Mouse (Mus musculus) heart, postnatal 4 days (tissue): ENCODE measurements around the gene Bicd2. TPM values are rescaled to one million over a fixed set of nuclear protein-coding genes. Genes with fewer than 3 reads are reported as not detected.

Experiments
- DNase-seq: peaks from one replicate; pipeline ENCODE4 v3.0.0; 2021
- total RNA-seq, 2 experiments: library from RNA; stranded (reverse); gene quantifications; 2 replicates each; pipeline ENCODE4 v1.2.3; 2021

Gene Bicd2
- total RNA-seq, 2 experiments from 2014 or later = 80.9 to 84.3 TPM

GRCm38 (mm10) chr13:49326246-49327206 is 14.9 kb upstream of the Bicd2 start:
- DNase-seq = peak; percentile 62

GRCm38 (mm10) chr13:49328101-49328500 is 13.3 kb upstream of the Bicd2 start:
- DNase-seq = no peak

GRCm38 (mm10) chr13:49333250-49333649 is 8.1 kb upstream of the Bicd2 start:
- DNase-seq = no peak

GRCm38 (mm10) chr13:49335077-49335982 is 6.1 kb upstream of the Bicd2 start:
- no peak for DNase-seq

- DNase-seq = peak; percentile 81
Measured at GRCm38 (mm10) chr13:49338893-49339546, 2.4 kb upstream of the Bicd2 start.

GRCm38 (mm10) chr13:49341831-49342722 is 692 bp downstream of the Bicd2 start:
- no peak for DNase-seq

- DNase-seq = no peak
Measured at GRCm38 (mm10) chr13:49342723-49343100, 1.3 kb downstream of the Bicd2 start.

- DNase-seq = no peak
Measured at GRCm38 (mm10) chr13:49344567-49344966, 3.2 kb downstream of the Bicd2 start.

- peak; percentile 78 for DNase-seq
Measured at GRCm38 (mm10) chr13:49345476-49345875, 4.1 kb downstream of the Bicd2 start.

GRCm38 (mm10) chr13:49348522-49348921 is 7.1 kb downstream of the Bicd2 start:
- no peak for DNase-seq

GRCm38 (mm10) chr13:49349335-49349734 is 8.0 kb downstream of the Bicd2 start:
- no peak for DNase-seq

- DNase-seq = no peak
Measured at GRCm38 (mm10) chr13:49349836-49350505, 8.6 kb downstream of the Bicd2 start.

GRCm38 (mm10) chr13:49352581-49353159 is 11.3 kb downstream of the Bicd2 start:
- DNase-seq = no peak

GRCm38 (mm10) chr13:49353422-49353821 is 12.0 kb downstream of the Bicd2 start:
- DNase-seq = no peak

GRCm38 (mm10) chr13:49353991-49354507 is 12.7 kb downstream of the Bicd2 start:
- DNase-seq = no peak

GRCm38 (mm10) chr13:49355461-49356061 is 14.2 kb downstream of the Bicd2 start:
- no peak for DNase-seq

GRCm38 (mm10) chr13:49356090-49356489 is 14.7 kb downstream of the Bicd2 start:
- DNase-seq = no peak

- no peak for DNase-seq
Measured at GRCm38 (mm10) chr13:49357367-49358026, 16.1 kb downstream of the Bicd2 start.

- no peak for DNase-seq
Measured at GRCm38 (mm10) chr13:49358184-49358583, 16.8 kb downstream of the Bicd2 start.
